Mouse (Mus musculus): ENCODE measurements around the gene Prrt1. TPM values are rescaled to one million over a fixed set of nuclear protein-coding genes. Genes with fewer than 3 reads are reported as not detected.

Prrt1 gene
- polyA plus RNA-seq, 1 experiment from 2014 or later = not detected

DNA sequence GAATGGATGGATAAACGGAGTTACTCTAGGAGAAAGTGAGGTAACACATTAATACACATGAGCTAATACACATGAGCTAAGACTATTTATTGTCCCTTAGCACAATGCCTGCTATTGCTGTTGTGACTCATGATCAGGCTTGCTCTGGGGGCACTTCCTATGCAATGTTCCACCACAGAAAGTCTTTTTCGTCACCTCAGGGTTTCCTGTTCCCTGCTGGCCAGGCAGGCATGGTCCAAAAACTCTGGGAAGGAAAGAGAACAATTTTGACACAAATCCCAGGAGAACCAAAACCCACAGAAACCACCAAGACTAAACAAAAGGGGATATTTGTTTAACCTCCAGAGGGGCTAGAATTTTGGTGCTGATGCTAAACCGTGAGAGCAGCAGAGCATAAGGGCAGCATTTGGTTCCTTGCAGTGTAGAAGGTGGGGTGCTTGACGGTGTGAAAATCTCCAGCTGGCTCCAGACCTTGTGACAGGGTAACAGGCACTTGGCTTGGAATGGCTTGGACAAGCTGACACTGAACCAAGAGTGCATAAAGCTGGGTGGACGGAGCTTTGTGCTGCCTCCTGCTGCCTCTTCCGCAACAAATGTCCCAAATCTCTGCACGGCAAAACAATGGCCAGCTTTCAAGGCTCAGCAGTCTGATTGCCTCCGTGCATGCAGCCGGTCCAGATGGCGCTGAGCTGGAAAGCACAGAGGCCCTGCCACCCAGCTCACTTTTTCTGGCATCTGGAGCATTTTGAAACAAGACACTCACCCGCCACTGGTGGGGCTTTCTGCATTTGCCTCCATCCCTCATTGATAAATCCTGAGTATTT lies 11.7 kb downstream of the Prrt1 start:
- no peak for DNase-seq (ENCODE audit: low spot score)
- Histone ChIP-seq H3K9me3 (ENCODE audit: control insufficient read depth, low read length) (no peaks in the 10 kb centered on the region), H3K4me2 (no peak overlapping the region), H3K36me3 (ENCODE audit: control insufficient read depth, insufficient read depth, low read length) (peaks cover under 1% of the 10 kb centered on the region; the same call in 1 of the 2 replicates), H3K4me1 (replicated peaks; ENCODE audit: control insufficient read depth, insufficient read depth, low read length) (peaks cover 7% of the 10 kb centered on the region), H3K9ac (ENCODE audit: low read depth, low read length) (no peak overlapping the region), H3K27ac (ENCODE audit: low read depth, low read length) (no peak overlapping the region), H3K27me3 (replicated peaks; ENCODE audit: control insufficient read depth, insufficient read depth, low read length) (no peaks in the 10 kb centered on the region), H3K4me3 (ENCODE audit: low read depth, low read length) (no peak overlapping the region)
- WGBS = 33% methylated on average over 11 of the region's 11 CpGs
- ATAC-seq (replicated peaks; ENCODE audit: low FRiP score) = no peak

DNA sequence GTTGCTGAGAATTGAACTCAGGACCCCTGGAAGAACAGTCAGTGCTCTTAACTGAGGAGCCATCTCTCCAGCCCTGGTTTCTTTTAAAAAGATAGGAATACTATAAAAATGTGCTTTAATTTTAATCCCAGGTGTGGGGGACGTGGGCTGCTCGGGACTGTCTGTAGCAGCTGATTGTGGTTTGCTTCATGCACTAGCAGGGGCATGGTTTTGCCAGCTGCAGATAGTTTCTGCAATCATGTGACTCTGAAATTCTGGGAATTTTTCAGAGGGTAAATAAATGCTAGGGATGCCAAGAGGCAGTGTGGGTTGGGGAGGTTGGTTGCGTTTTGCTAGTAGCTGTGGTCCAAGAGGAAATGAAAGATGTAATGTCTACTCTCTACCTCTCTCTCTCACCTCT lies 12.6 kb downstream of the Prrt1 start:
- no peak for DNase-seq (ENCODE audit: low spot score)
- Histone ChIP-seq H3K9me3 (ENCODE audit: control insufficient read depth, low read length) (no peaks in the 10 kb centered on the region), H3K36me3 (ENCODE audit: control insufficient read depth, insufficient read depth, low read length) (peaks cover 2% of the 10 kb centered on the region; the same call in 1 of the 2 replicates), H3K9ac (ENCODE audit: low read depth, low read length) (no peak overlapping the region), H3K4me1 (replicated peaks; ENCODE audit: control insufficient read depth, insufficient read depth, low read length) (peaks cover 13% of the 10 kb centered on the region), H3K27ac (ENCODE audit: low read depth, low read length) (no peak overlapping the region), H3K27me3 (replicated peaks; ENCODE audit: control insufficient read depth, insufficient read depth, low read length) (no peaks in the 10 kb centered on the region), H3K4me2 (no peak overlapping the region), H3K4me3 (ENCODE audit: low read depth, low read length) (no peak overlapping the region)
- WGBS = 55% methylated on average over 3 of the region's 3 CpGs
- no peak for ATAC-seq (replicated peaks; ENCODE audit: low FRiP score)

DNA sequence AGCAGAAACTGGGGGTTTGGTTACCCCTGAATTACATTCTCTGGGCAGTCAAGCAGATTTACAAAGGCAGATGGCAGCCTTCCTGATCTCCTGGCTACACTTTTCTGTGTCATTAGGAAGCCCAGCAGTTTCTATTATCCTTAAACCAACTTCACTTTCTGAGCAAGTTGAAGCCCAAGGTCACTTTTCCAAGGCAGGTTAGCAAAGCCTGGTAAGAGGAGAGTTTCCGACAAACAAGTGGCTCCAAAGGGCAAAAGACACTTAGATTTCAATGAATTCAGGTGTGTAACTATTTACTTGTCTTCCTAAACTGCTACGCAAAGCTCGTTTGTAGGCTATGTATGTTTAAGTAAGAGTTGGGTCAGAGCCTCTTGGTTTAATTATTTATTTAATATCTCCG lies 14.0 kb downstream of the Prrt1 start:
- no peaks in the 10 kb centered on the region for H3K9me3 ChIP-seq (ENCODE audit: control insufficient read depth, low read length)
- H3K4me3 ChIP-seq (ENCODE audit: low read depth, low read length) = no peak overlapping the region
- H3K4me2 ChIP-seq = no peak overlapping the region
- no peak overlapping the region for H3K27ac ChIP-seq (ENCODE audit: low read depth, low read length)
- no peak for DNase-seq (ENCODE audit: low spot score)
- no peaks in the 10 kb centered on the region for H3K27me3 ChIP-seq (replicated peaks; ENCODE audit: control insufficient read depth, insufficient read depth, low read length)
- 85% methylated on average over 4 of the region's 4 CpGs for WGBS
- ATAC-seq (replicated peaks; ENCODE audit: low FRiP score) = no peak
- H3K36me3 ChIP-seq (ENCODE audit: control insufficient read depth, insufficient read depth, low read length) = peaks cover 2% of the 10 kb centered on the region; the same call in 1 of the 2 replicates
- peaks cover 19% of the 10 kb centered on the region for H3K4me1 ChIP-seq (replicated peaks; ENCODE audit: control insufficient read depth, insufficient read depth, low read length)
- H3K9ac ChIP-seq (ENCODE audit: low read depth, low read length) = no peak overlapping the region

GRCm38 (mm10) chr17:34643944-34644343 lies 14.6 kb downstream of the Prrt1 start:
- H3K27me3 ChIP-seq (replicated peaks; ENCODE audit: control insufficient read depth, insufficient read depth, low read length) = no peaks in the 10 kb centered on the region
- H3K4me2 ChIP-seq = no peak overlapping the region
- no peak overlapping the region for H3K4me3 ChIP-seq (ENCODE audit: low read depth, low read length)
- 77% methylated on average over 10 of the region's 10 CpGs for WGBS
- no peak overlapping the region for H3K27ac ChIP-seq (ENCODE audit: low read depth, low read length)
- no peak overlapping the region for H3K9ac ChIP-seq (ENCODE audit: low read depth, low read length)
- no peak for DNase-seq (ENCODE audit: low spot score)
- peaks cover 19% of the 10 kb centered on the region for H3K4me1 ChIP-seq (replicated peaks; ENCODE audit: control insufficient read depth, insufficient read depth, low read length)
- H3K9me3 ChIP-seq (ENCODE audit: control insufficient read depth, low read length) = no peaks in the 10 kb centered on the region
- H3K36me3 ChIP-seq (ENCODE audit: control insufficient read depth, insufficient read depth, low read length) = peaks cover 2% of the 10 kb centered on the region; the same call in 1 of the 2 replicates
- ATAC-seq (replicated peaks; ENCODE audit: low FRiP score) = no peak

DNA sequence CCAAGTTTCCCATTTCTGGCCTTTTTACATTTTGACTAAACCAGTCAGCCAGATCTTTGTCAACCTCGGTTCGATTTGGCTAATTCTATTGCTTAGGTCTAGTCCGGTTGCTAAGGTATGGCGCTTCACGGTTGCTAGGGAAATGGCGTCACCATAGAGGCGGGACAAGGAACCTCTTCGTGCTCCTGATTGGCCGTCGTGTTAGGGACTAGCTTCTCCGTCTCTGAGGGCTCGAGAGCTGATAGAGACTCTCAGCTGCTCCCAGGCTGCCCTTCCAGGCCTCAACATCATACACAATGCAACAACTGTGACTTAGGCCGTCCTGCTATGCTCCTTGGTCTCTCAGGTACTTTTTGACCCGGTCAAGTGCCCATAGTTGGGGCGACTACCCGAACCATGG lies 15.3 kb downstream of the Prrt1 start, which contains the start of gene Fkbpl:
Gene Fkbpl, plus strand, starts transcription at position 157 of the 400 bp plus-strand sequence.
- H3K27me3 ChIP-seq (replicated peaks; ENCODE audit: control insufficient read depth, insufficient read depth, low read length) = no peaks in the 10 kb centered on the region
- H3K4me2 ChIP-seq = peak within 1 kb of the TSS; percentile 79
- peaks cover 7% of the 10 kb centered on the region; the same call in 1 of the 2 replicates for H3K36me3 ChIP-seq (ENCODE audit: control insufficient read depth, insufficient read depth, low read length)
- DNase-seq (ENCODE audit: low spot score) = peak; percentile 87
- peak within 1 kb of the TSS; percentile 26; the same call in 1 of the 2 replicates for H3K27ac ChIP-seq (ENCODE audit: low read depth, low read length)
- H3K9me3 ChIP-seq (ENCODE audit: control insufficient read depth, low read length) = no peaks in the 10 kb centered on the region
- peak within 1 kb of the TSS; percentile 71 for H3K4me3 ChIP-seq (ENCODE audit: low read depth, low read length)
- WGBS = under 1% methylated on average over 16 of the region's 16 CpGs
- ATAC-seq (replicated peaks; ENCODE audit: low FRiP score) = peak; percentile 74
- H3K4me1 ChIP-seq (replicated peaks; ENCODE audit: control insufficient read depth, insufficient read depth, low read length) = peaks cover 19% of the 10 kb centered on the region
- peak within 1 kb of the TSS; percentile 66 for H3K9ac ChIP-seq (ENCODE audit: low read depth, low read length)

- WGBS = 43% methylated on average over 10 of the region's 10 CpGs
- Histone ChIP-seq H3K27me3 (replicated peaks; ENCODE audit: control insufficient read depth, insufficient read depth, low read length) (no peaks in the 10 kb centered on the region), H3K4me1 (replicated peaks; ENCODE audit: control insufficient read depth, insufficient read depth, low read length) (peaks cover 19% of the 10 kb centered on the region), H3K4me3 (ENCODE audit: low read depth, low read length) (peak overlapping the region; percentile 71), H3K36me3 (ENCODE audit: control insufficient read depth, insufficient read depth, low read length) (peaks cover 11% of the 10 kb centered on the region; the same call in 1 of the 2 replicates), H3K4me2 (peak overlapping the region; percentile 79), H3K9me3 (ENCODE audit: control insufficient read depth, low read length) (no peaks in the 10 kb centered on the region), H3K9ac (ENCODE audit: low read depth, low read length) (peak overlapping the region; percentile 66; the same call in 1 of the 2 replicates), H3K27ac (ENCODE audit: low read depth, low read length) (no peak overlapping the region)
- DNase-seq (ENCODE audit: low spot score) (no peak), ATAC-seq (replicated peaks; ENCODE audit: low FRiP score) (no peak)
Measured at GRCm38 (mm10) chr17:34645256-34645829, 16.0 kb downstream of the Prrt1 start.

DNA sequence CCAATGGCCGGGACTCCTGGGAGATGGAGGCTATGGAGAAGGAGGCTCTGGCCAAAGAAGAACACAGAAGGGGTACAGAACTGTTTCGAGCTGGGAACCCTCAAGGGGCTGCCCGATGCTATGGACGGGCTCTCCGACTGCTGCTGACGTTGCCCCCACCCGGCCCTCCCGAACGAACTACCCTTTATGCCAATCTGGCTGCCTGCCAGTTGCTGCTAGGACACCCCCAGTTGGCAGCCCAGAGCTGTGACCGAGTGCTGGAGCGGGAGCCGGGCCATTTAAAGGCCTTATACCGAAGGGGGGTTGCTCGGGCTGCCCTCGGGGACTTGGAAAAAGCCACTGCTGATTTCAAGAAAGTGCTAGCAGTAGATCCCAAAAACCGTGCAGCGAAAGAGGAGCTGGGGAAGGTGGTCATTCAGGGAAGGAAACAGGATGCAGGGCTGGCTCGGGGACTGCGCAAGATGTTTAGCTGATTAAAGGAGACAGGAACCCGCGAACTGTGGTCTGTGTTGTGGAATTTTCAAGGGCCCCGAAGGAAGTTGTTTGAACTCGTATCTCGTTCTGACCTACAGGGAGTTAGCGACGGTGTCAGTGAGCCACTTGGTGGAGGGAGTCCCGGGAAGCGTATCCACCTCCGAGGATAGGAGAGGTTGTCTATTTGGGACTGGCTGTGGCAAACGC lies 16.6 kb downstream of the Prrt1 start:
- Histone ChIP-seq H3K9ac (ENCODE audit: low read depth, low read length) (no peak overlapping the region), H3K9me3 (ENCODE audit: control insufficient read depth, low read length) (no peaks in the 10 kb centered on the region), H3K4me2 (peak overlapping the region; percentile 79), H3K27me3 (replicated peaks; ENCODE audit: control insufficient read depth, insufficient read depth, low read length) (no peaks in the 10 kb centered on the region), H3K4me1 (replicated peaks; ENCODE audit: control insufficient read depth, insufficient read depth, low read length) (peaks cover 19% of the 10 kb centered on the region), H3K36me3 (ENCODE audit: control insufficient read depth, insufficient read depth, low read length) (peaks cover 17% of the 10 kb centered on the region), H3K27ac (ENCODE audit: low read depth, low read length) (peak overlapping the region; percentile 34; the same call in 1 of the 2 replicates), H3K4me3 (ENCODE audit: low read depth, low read length) (peak overlapping the region; percentile 71)
- DNase-seq (ENCODE audit: low spot score) (no peak), ATAC-seq (replicated peaks; ENCODE audit: low FRiP score) (no peak)
- 70% methylated on average over 30 of the region's 30 CpGs for WGBS

GRCm38 (mm10) chr17:34646906-34647787 lies 17.8 kb downstream of the Prrt1 start, which contains the start of gene Atf6b:
Gene Atf6b, plus strand, starts transcription at chr17:34647146.
- H3K4me1 ChIP-seq (replicated peaks; ENCODE audit: control insufficient read depth, insufficient read depth, low read length) = peaks cover 19% of the 10 kb centered on the region
- no peaks in the 10 kb centered on the region for H3K9me3 ChIP-seq (ENCODE audit: control insufficient read depth, low read length)
- H3K9ac ChIP-seq (ENCODE audit: low read depth, low read length) = peak within 1 kb of the TSS; percentile 74

More at GRCm38 (mm10) chr17:34646906-34647787, 17.8 kb downstream of the Prrt1 start, which contains the start of gene Atf6b:
- Histone ChIP-seq H3K27ac (ENCODE audit: low read depth, low read length) (peak within 1 kb of the TSS; percentile 34), H3K36me3 (ENCODE audit: control insufficient read depth, insufficient read depth, low read length) (peaks cover 25% of the 10 kb centered on the region), H3K4me2 (peak within 1 kb of the TSS; percentile 79), H3K27me3 (replicated peaks; ENCODE audit: control insufficient read depth, insufficient read depth, low read length) (no peaks in the 10 kb centered on the region), H3K4me3 (ENCODE audit: low read depth, low read length) (peak within 1 kb of the TSS; percentile 71)
- DNase-seq (ENCODE audit: low spot score) (peak; percentile 87), ATAC-seq (replicated peaks; ENCODE audit: low FRiP score) (peak; percentile 94)
- WGBS = 1% methylated on average over 66 of the region's 66 CpGs

All from liver, embryonic 11.5 days (tissue).